Mouse (Mus musculus): ENCODE results near the gene Coq7.

- no peak for TF ChIP-seq CTCF (IDR thresholded peaks at IDR 0.05; ENCODE audit: borderline replicate concordance, extremely low read depth, insufficient read depth, insufficient read length)
- no peak for TF ChIP-seq POLR2A (IDR thresholded peaks at IDR 0.05; ENCODE audit: borderline replicate concordance, extremely low read depth, insufficient read depth, insufficient read length, poor library complexity, severe bottlenecking)
These were observed 52.9 kb downstream of the Coq7 start for GRCm38 (mm10) chr7:118480160-118480709.
